Mouse (Mus musculus) heart, embryonic 14.5 days (tissue): ENCODE measurements around the gene Trp53bp1. TPM values are rescaled to one million over a fixed set of nuclear protein-coding genes. Genes with fewer than 3 reads are reported as not detected.

ENCODE experiments used
- ATAC-seq: fragments of 200-750 bp; cut with Nextera tagmentation; 2 replicates; pipeline ENCODE4 v1.8.0; 2017; ENCODE audit warnings: low read depth, moderate TSS enrichment; ENCODE audit not compliant: insufficient number of reproducible peaks, insufficient read depth, low FRiP score
- H3K27ac ChIP-seq, 2 experiments: fragments of 200-500 bp in 1 of 2; fragments of 300-500 bp in 1 of 2; sonication (generic) in 1 of 2; replicated peaks in 1 of 2; 2 replicates each; pipeline ENCODE4 v1.5.1; 2012 to 2014; ENCODE audit warnings: low read depth in 2 of 2, low read length in 2 of 2, control low read depth in 1 of 2, mild to moderate bottlenecking in 1 of 2, mixed read lengths in 1 of 2; ENCODE audit not compliant: control insufficient read depth in 1 of 2, insufficient read depth in 1 of 2
- H3K27me3 ChIP-seq: fragments of 300-500 bp; sonication (generic); 2 replicates; pipeline ENCODE4 v1.6.1; 2014; ENCODE audit warnings: mild to moderate bottlenecking, low read length, control low read depth; ENCODE audit not compliant: control insufficient read depth, insufficient read depth
- H3K36me3 ChIP-seq: fragments of 300-500 bp; sonication (generic); 2 replicates; pipeline ENCODE4 v1.6.1; 2014; ENCODE audit warnings: mild to moderate bottlenecking, control low read depth, low read length, mixed read lengths; ENCODE audit not compliant: control insufficient read depth, insufficient read depth
- H3K4me1 ChIP-seq, 2 experiments: fragments of 200-500 bp in 1 of 2; fragments of 300-500 bp in 1 of 2; sonication (generic) in 1 of 2; 2 replicates each; pipeline ENCODE4 v1.6.1; 2012 to 2014; ENCODE audit warnings: low read length in 2 of 2, control low read depth in 1 of 2, mixed read lengths in 1 of 2; ENCODE audit not compliant: control insufficient read depth in 2 of 2, insufficient read depth in 2 of 2
- H3K4me2 ChIP-seq: fragments of 300-500 bp; sonication (generic); 2 replicates; pipeline ENCODE4 v1.6.1; 2014; ENCODE audit warnings: mild to moderate bottlenecking, low read length
- H3K4me3 ChIP-seq, 2 experiments: fragments of 200-500 bp in 1 of 2; fragments of 300-500 bp in 1 of 2; sonication (generic) in 1 of 2; 2 replicates each; pipeline ENCODE4 v1.5.1; 2012 to 2014; ENCODE audit warnings: low read length in 2 of 2, mild to moderate bottlenecking in 2 of 2, control low read depth in 1 of 2, low read depth in 1 of 2, moderate library complexity in 1 of 2; ENCODE audit not compliant: control insufficient read depth in 1 of 2, insufficient read depth in 1 of 2
- H3K9ac ChIP-seq: fragments of 300-500 bp; sonication (generic); 2 replicates; pipeline ENCODE4 v1.6.1; 2014; ENCODE audit warnings: mild to moderate bottlenecking, low read length
- H3K9me3 ChIP-seq: fragments of 300-500 bp; sonication (generic); 2 replicates; pipeline ENCODE4 v1.6.1; 2016; ENCODE audit warnings: low read length, control low read depth; ENCODE audit not compliant: control insufficient read depth
- WGBS: fragments of 180-500 bp; shearing (Covaris S2); extraction: QIAGEN DNeasy Blood & Tissue Kit; methylation state at CpG from one replicate; pipeline ENCODE4 v1.1.7; 2014; 5-methylcytosine and 5-hydroxymethylcytosine counted together
- polyA plus RNA-seq: library from polyadenylated mRNA; unstranded; fragments of >200 nt; fragmentation: Nextera tagmentation; extraction: Ambion mirVana; gene quantifications from 2 replicates; pipeline ENCODE4 v1.2.1, GENCODE M21; 2014

Trp53bp1 gene
- polyA plus RNA-seq, 1 experiment from 2014 or later = 44.1 TPM

DNA sequence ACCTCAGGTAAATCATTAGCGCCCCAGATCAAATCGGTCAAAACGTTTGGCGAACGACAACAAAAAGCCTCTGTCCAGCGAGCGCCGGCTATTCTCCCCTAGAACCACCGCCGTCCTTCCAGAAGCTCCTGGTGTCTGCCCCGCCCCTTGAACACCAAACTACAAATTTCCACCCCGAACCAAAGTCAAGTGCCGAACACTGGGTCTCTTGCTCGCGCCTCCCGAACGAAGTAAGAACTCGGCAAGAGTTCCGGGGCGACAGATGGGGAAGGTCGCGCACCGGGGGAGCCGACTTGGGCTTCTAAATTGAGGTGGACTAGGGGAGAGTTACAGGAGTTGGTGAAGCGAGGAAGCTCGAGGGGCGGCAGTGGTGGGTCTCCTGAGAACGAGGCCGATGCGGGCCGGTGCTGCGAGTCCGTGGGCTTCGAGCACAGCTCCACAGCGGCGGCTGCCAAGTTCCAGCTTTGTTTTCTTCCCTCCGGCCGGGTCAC lies 100.7 kb downstream of the Trp53bp1 start, which contains the start of gene Tubgcp4:
TSS of gene Tubgcp4 (plus strand) at position 174 of the 491 bp plus-strand sequence.
- Histone ChIP-seq H3K27me3 (no peaks in the 10 kb centered on the region), H3K4me2 (peak within 1 kb of the TSS; percentile 97), H3K36me3 (peaks cover 39% of the 10 kb centered on the region), H3K27ac (peak within 1 kb of the TSS; percentile 69 to 90), H3K4me3 (peak within 1 kb of the TSS; percentile 59 to 82), H3K9ac (peak within 1 kb of the TSS; percentile 91), H3K4me1 (peaks cover 5 to 16% of the 10 kb centered on the region in 2 experiments), H3K9me3 (no peaks in the 10 kb centered on the region)
- ATAC-seq = peak; percentile 33; the same call in 1 of the 2 replicates
- under 1% methylated on average over 38 of the region's 38 CpGs for WGBS

DNA sequence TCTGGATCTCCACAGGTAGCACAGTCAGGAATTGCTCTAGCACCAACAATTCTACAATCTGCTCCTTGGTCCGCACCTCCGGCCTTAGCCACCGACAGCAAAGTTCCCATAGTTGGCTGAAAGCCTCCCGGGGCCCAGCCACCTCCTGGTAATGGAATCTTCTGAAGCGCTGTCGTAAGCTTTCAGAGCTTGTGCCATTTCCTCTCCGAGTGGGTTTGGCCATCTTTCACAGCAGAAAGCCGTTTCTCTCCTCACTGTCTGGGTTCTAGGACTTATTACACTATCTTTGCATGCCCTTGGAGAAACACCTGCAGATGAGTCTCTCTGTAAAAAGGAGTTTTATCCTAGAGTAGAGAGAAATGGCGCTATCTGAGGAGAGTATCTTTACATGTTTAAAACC lies 101.3 kb downstream of the Trp53bp1 start:
- no peak for ATAC-seq
- Histone ChIP-seq H3K4me1 (peaks cover 5 to 16% of the 10 kb centered on the region in 2 experiments), H3K4me3 (peak overlapping the region; percentile 59 to 82), H3K27ac (peak overlapping the region; percentile 69 to 90; a peak in 3 of 4 replicates), H3K4me2 (peak overlapping the region; percentile 97), H3K9me3 (no peaks in the 10 kb centered on the region), H3K36me3 (peaks cover 38% of the 10 kb centered on the region), H3K27me3 (no peaks in the 10 kb centered on the region), H3K9ac (peak overlapping the region; percentile 91)
- WGBS = 4% methylated on average over 9 of the region's 9 CpGs

- Histone ChIP-seq H3K27ac (no peak overlapping the region), H3K9me3 (no peaks in the 10 kb centered on the region), H3K4me1 (peaks cover 5 to 16% of the 10 kb centered on the region in 2 experiments), H3K9ac (peak overlapping the region; percentile 91), H3K4me3 (peak overlapping the region; percentile 5 to 82; a peak in 3 of 4 replicates), H3K27me3 (no peaks in the 10 kb centered on the region), H3K36me3 (peaks cover 39% of the 10 kb centered on the region), H3K4me2 (peak overlapping the region; percentile 97)
- no peak for ATAC-seq
- WGBS = 45% methylated on average over 4 of the region's 4 CpGs
Observed at GRCm38 (mm10) chr2:121169173-121169572, 102.0 kb downstream of the Trp53bp1 start.

GRCm38 (mm10) chr2:121153100-121153499 lies 118.1 kb downstream of the Trp53bp1 start:
- WGBS = 83% methylated on average over 3 of the region's 3 CpGs
- no peaks in the 10 kb centered on the region for H3K9me3 ChIP-seq

DNA sequence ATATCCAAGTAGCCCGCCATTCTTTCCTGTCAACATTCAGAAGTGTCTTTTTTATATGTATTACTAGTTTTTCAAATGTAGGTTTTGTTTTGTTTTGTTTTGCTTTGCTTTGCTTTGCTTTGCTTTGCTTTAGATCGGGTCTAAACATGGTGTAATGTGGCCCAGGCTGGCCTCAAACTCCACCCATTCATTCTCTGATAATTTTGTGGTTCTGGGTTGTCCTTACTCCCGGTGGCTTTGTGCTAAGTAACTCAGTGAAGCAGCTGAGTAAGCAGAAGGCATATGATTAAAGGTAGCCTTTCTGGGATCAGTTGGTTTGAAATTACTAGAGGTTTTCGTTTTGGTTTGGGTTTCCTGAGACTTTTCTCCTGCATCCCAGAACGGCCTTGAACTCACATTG lies 121.5 kb downstream of the Trp53bp1 start:
- H3K9ac ChIP-seq = no peak overlapping the region
- H3K27me3 ChIP-seq = no peaks in the 10 kb centered on the region
- no peaks in the 10 kb centered on the region for H3K9me3 ChIP-seq
- H3K27ac ChIP-seq = no peak overlapping the region
- 82% methylated on average over 5 of the region's 5 CpGs for WGBS
- no peak overlapping the region for H3K4me2 ChIP-seq
- no peak overlapping the region for H3K4me3 ChIP-seq
- ATAC-seq = no peak
- peaks cover 75% of the 10 kb centered on the region for H3K36me3 ChIP-seq
- no peaks in the 10 kb centered on the region for H3K4me1 ChIP-seq

More at GRCm38 (mm10) chr2:121153100-121153499, 118.1 kb downstream of the Trp53bp1 start:
- H3K4me3 ChIP-seq = no peak overlapping the region
- no peak overlapping the region for H3K4me2 ChIP-seq
- no peak overlapping the region for H3K9ac ChIP-seq
- no peaks in the 10 kb centered on the region for H3K4me1 ChIP-seq
- H3K27me3 ChIP-seq = no peaks in the 10 kb centered on the region
- peaks cover 72% of the 10 kb centered on the region for H3K36me3 ChIP-seq
- ATAC-seq = no peak
- no peak overlapping the region for H3K27ac ChIP-seq

Other genes starting within 250 kb of the Trp53bp1 start
- 1.1 and 2.2 TPM in 2 replicates for gene Epb42, start 234.3 kb downstream of the Trp53bp1 start, polyA plus RNA-seq
- gene Tgm5, start 185.6 kb downstream of the Trp53bp1 start, polyA plus RNA-seq = 0.11 TPM in 1 of 2 replicates, not detected in the other
- not detected in 2 replicates for gene Tgm7, start 161.6 kb downstream of the Trp53bp1 start, polyA plus RNA-seq
- 14.7 and 15.6 TPM in 2 replicates for gene Adal, start 131.0 kb downstream of the Trp53bp1 start, polyA plus RNA-seq
- gene Lcmt2, start 130.8 kb downstream of the Trp53bp1 start, polyA plus RNA-seq = 16.9 TPM in 2 replicates
- gene Tubgcp4, start 100.8 kb downstream of the Trp53bp1 start, polyA plus RNA-seq = 31.5 and 33.5 TPM in 2 replicates
- gene Zscan29, start 100.3 kb downstream of the Trp53bp1 start, polyA plus RNA-seq = 6.2 and 6.4 TPM in 2 replicates
- gene Map1a, start 18.2 kb upstream of the Trp53bp1 start, polyA plus RNA-seq = 7.3 and 7.7 TPM in 2 replicates
- 12.8 and 16.0 TPM in 2 replicates for gene Ppip5k1, start 84.0 kb upstream of the Trp53bp1 start, polyA plus RNA-seq
- gene Ckmt1, start 86.3 kb upstream of the Trp53bp1 start, polyA plus RNA-seq = 0.42 and 0.72 TPM in 2 replicates
- not detected in 2 replicates for gene Strc, start 115.8 kb upstream of the Trp53bp1 start, polyA plus RNA-seq
- gene Pdia3, start 142.4 kb upstream of the Trp53bp1 start, polyA plus RNA-seq = 339 and 411 TPM in 2 replicates
- gene Catsper2, start 142.4 kb upstream of the Trp53bp1 start, polyA plus RNA-seq = 3.1 and 3.4 TPM in 2 replicates
- 0.77 and 1.3 TPM in 2 replicates for gene Ell3, start 172.9 kb upstream of the Trp53bp1 start, polyA plus RNA-seq
- 675 and 694 TPM in 2 replicates for gene Serf2, start 177.8 kb upstream of the Trp53bp1 start, polyA plus RNA-seq
- gene Hypk, start 181.9 kb upstream of the Trp53bp1 start, polyA plus RNA-seq = 85.7 and 101 TPM in 2 replicates
- gene Serinc4, start 185.4 kb upstream of the Trp53bp1 start, polyA plus RNA-seq = 0.20 and 0.63 TPM in 2 replicates
- gene Mfap1b, start 202.7 kb upstream of the Trp53bp1 start, polyA plus RNA-seq = 44.3 and 45.4 TPM in 2 replicates
- gene Mfap1a, start 235.3 kb upstream of the Trp53bp1 start, polyA plus RNA-seq = 18.3 and 20.5 TPM in 2 replicates
- 6.5 and 7.2 TPM in 2 replicates for gene Wdr76, start 235.3 kb upstream of the Trp53bp1 start, polyA plus RNA-seq